Mouse (Mus musculus) embryonic stem cell, embryonic (primary cell): Measurements from ENCODE around the gene Sept9.

Experiments used
- CTCF ChIA-PET, 4 experiments: fragments of 300-600 bp in 2 of 4; fragments of 350-600 bp in 2 of 4; sonication (Branson Sonifier 250); formaldehyde crosslinking; loops; one replicate each; lab custom pipeline; 2022; ENCODE audit warnings: inconsistent platforms in 2 of 4; lab: Charles Lee
- POLR2A ChIA-PET, 4 experiments: fragments of 300-600 bp in 2 of 4; fragments of 350-600 bp in 2 of 4; sonication (Branson Sonifier 250); formaldehyde crosslinking; loops; one replicate each; lab custom pipeline; 2022; ENCODE audit warnings: antibody characterized with exemption in 4 of 4, inconsistent platforms in 1 of 4; lab: Charles Lee

The Sept9 gene

DNA sequence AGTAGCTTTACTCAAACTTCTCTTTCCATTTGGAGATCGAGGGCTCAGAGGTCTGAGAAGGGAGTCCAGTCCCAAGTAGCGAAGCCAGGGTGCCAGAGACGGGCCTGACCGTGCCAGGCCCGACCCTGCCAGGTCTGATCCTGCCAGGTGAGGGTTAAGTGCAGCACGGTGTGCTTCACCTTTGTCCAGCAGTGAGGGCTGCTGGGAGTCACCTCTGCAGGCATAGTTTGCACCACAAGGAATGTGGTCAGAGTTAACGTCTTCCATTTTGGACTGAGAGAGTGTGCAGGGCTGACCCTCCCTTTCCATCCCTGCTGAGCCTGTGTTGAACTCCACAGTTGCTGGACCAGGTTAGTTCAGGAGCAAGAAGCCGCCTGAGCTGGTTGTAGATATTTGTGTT lies 77.5 kb downstream of the Sept9 start:
- ChIA-PET POLR2A (interaction anchor here in 3 of 4 experiments (0.9 to 2.9 kb wide), 3 partner anchors 8 to 15 kb away, joined by 3 to 8 read pairs (median 3); no protein-coding TSS in a partner anchor), CTCF (interaction anchor here in 1 of 4 experiments (0.7 kb wide), 1 partner anchor 1463 kb away, joined by 3 read pairs; no protein-coding TSS in a partner anchor)

DNA sequence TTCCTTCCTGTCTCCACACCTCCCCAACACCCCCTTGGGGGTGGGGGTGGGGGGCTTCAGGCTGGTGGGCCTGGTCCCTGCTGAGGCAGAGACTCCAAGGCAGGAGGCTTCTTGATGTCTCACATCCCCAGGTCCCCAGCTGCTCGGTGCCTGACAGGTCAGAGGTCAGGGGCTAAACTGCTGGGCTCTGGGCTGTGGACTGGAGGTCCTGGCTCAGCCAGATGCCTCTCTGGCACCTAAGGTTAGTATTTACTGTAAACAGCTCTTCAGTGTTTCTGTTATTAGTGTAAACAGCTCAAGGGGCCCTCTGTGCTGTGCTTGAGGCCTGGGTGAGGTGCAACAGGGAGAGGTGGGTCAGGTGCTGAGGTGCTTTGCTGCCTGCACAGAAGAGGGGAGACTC lies 78.7 kb downstream of the Sept9 start:
- POLR2A ChIA-PET = interaction anchor here in 1 of 4 experiments (0.6 to 1.6 kb wide), 2 partner anchors 15 to 17 kb away, joined by 5 to 8 read pairs; no protein-coding TSS in a partner anchor
- CTCF ChIA-PET = interaction anchor here in 2 of 4 experiments (0.6 to 1.8 kb wide), 2 partner anchors 9 to 277 kb away, joined by 3 to 6 read pairs; no protein-coding TSS in a partner anchor

DNA sequence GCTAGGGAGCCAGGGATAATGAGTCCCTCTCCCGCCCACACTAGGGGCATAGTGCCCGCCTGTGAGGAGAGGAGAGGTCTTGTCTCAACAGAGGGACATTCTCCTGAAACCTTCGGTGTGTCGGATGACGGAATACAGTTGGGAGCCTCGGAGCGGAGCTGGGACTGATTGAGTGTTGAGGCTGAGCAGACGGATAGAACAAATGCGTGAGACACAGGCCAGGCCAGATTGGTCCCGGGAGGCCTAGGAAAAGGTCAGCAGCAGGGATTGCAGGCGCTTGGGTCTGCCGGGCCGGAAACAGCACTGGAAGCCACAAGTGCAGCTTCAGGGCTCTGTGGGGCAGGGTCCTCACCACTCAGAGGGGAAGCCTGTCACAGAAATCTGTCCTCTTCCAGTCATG lies 79.1 kb downstream of the Sept9 start:
- ChIA-PET CTCF (interaction anchor here in 1 of 4 experiments (1.8 kb wide), 1 partner anchor 10 kb away, joined by 6 read pairs; no protein-coding TSS in a partner anchor), POLR2A (interaction anchor here in 1 of 4 experiments (1.6 kb wide), 1 partner anchor 16 kb away, joined by 5 read pairs; no protein-coding TSS in a partner anchor)

DNA sequence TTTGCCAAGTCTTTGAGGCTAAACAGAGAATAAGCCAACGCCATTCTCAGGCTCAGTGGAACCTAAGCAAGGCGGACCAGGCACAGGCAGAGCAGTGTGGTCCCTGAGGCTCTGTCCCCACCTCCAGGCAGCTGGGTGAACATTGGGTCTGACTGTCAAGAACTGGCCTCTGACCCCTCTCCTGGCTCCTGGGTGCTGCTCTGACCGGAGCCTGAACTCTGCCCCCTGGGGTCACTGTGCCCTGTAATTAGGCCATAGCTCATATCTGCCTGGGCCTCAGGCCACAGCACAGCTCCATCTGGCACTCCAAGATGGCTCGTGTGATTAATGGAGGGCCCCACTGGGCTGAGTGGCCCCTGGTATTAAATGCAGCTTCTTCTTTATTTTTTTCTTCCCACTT lies 80.5 kb downstream of the Sept9 start:
- POLR2A ChIA-PET = interaction anchor here in 3 of 4 experiments (1.0 to 1.9 kb wide), 8 partner anchors 10 to 546 kb away, joined by 3 to 7 read pairs (median 4); partner anchors contain the start of genes Afmid (in 1 of the 3) and Tk1 (in 1 of the 3)
- CTCF ChIA-PET = interaction anchor here in 3 of 4 experiments (0.5 to 1.7 kb wide), 9 partner anchors 9 to 78 kb away, joined by 3 to 8 read pairs (median 3); no protein-coding TSS in a partner anchor

DNA sequence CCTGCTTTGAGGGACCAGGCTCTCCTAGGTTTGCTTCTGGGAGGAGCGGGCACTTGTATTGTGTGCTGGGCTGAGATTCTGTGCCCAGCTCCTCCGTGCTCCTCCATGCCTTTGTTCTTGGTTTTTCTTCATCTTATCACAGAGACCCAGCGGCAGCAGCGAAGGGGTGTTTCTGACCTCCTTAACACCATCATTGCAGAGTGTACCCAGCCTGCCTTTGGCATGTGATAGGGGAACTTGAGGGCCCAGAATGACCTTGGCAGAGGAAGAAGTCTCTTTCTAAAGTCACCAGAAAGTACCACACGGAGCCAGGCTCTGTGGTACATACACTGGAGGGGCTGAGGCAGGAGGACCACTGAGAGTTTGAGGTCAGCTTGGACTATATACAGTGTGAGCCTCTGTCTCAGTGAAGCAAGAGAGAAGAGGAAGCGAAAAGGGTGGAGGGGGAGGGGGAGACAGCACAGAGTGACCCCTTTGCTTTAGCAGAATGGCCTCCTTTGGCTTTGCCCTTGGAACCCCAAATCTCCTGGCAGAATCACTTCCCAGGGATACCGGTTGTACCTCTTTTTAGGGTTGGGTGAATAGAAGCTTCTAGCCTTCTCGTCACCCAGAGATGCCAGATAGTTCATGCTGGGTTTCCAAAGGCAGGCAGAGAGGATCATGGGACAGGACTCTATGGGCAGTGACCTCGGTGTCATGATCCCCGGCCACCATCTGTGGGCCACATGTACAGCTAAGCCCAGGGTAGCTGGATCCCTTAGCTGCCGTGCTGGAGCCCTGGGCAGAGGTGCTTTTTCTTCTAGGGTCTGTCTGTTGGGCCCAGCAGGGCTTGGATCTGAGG lies 83.8 kb downstream of the Sept9 start:
- ChIA-PET CTCF (interaction anchor here in 1 of 4 experiments (0.6 kb wide), 1 partner anchor 45 kb away, joined by 3 read pairs; no protein-coding TSS in a partner anchor), POLR2A (interaction anchor here in 3 of 4 experiments (0.6 to 2.6 kb wide), 6 partner anchors 7 to 475 kb away, joined by 3 to 8 read pairs (median 4); no protein-coding TSS in a partner anchor)

DNA sequence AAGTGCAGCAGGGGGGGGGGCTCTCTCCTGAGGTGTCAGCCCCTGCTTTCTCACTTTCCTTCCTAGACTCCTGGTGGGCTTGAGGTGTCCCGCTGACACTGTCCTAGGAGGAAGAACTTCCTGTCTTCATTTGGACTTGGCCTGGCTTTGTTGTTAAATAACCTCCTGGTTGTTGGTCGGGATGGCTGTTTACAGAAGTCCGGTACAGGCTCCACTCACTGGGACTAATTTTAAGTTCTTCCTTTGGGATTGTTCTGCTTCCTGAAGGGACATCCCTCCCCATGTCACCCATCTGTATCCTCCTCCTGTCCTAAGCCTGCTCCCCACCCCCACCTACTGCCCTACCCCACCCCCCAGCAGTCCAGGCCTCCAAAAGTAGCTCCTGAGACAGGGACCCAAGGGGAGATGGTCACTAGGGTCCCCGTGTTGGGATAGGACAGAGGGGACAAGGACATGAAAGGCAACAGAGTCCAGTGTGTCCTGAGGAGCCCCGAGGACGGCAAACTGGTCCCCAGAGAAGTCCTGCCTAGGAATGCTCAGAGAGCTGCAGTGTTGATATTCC lies 84.5 kb downstream of the Sept9 start:
- ChIA-PET POLR2A (interaction anchor here (0.5 to 2.6 kb wide), 12 partner anchors 8 to 476 kb away, joined by 3 to 12 read pairs (median 4); no protein-coding TSS in a partner anchor), CTCF (interaction anchor here in 2 of 4 experiments (0.5 to 1.8 kb wide), 3 partner anchors 45 to 380 kb away, joined by 3 to 9 read pairs (median 8); no protein-coding TSS in a partner anchor)

DNA sequence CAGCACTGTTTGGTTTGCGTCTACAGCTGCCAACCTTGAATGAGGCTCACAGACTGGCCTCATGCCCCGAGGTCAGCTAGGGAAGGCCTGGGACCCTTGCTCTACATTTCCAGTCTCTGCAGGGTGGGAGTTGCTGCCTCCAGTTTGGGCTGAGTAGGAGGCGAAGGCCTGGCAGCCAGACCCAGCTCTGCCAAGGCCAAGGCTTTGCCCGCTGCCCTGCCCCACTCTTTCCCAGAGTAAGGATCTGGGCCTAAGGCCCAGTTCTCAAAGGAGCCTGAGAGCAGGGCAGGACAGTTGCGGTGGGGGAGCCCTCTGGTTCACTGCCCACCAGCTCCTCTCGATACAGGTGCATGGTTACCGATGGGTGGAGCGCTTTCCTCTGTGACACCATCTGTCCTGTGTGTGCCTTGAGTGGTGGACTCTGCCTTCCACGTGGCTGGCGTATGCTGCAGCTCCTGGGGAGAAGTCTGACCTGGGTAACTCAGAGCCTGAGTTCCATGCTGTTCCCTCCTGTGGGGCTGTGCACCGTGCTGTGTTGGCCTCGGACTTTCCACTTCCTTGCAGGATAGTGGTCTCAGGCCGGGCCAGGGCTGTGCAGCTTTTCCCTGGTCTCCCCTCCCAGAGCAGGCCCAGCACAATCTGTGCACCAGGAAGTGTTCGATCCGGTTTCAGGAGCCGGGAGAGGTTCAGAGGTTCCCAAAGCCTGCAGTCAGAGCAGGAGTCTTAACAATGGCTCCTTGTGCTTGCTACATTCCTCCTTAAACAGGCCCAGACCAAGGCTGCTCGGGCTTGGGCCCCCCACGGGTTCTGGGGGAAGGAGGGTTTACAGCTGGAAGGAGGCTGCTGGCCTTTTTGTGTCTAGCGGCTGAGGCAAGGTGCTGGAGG lies 85.5 kb downstream of the Sept9 start:
- CTCF ChIA-PET = interaction anchor here in 3 of 4 experiments (0.5 to 1.9 kb wide), 8 partner anchors 19 to 379 kb away, joined by 3 to 10 read pairs (median 4); no protein-coding TSS in a partner anchor
- POLR2A ChIA-PET = interaction anchor here (0.5 to 2.6 kb wide), 25 partner anchors 9 to 378 kb away, joined by 3 to 12 read pairs (median 4); no protein-coding TSS in a partner anchor

DNA sequence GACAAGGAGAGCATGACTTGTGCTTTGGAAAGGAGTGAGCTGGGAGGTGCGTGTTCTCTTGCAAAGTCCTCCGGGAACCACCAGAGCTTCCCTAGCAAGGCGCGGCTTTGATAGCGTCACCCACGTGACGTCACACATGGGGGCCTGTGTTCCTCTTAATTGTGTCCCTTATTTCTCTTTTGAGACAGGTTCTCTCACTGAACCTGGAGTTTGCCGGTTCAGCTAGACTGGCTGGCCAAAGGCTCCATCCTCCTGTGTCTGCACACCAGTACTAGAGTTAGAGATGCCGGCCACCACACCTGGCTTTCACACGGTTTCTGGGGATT lies 86.1 kb downstream of the Sept9 start:
- ChIA-PET CTCF (interaction anchor here in 3 of 4 experiments (0.6 to 1.9 kb wide), 6 partner anchors 20 to 61 kb away, joined by 3 to 10 read pairs (median 4); no protein-coding TSS in a partner anchor), POLR2A (interaction anchor here (0.6 to 2.4 kb wide), 21 partner anchors 9 to 531 kb away, joined by 3 to 12 read pairs (median 4); no protein-coding TSS in a partner anchor)

DNA sequence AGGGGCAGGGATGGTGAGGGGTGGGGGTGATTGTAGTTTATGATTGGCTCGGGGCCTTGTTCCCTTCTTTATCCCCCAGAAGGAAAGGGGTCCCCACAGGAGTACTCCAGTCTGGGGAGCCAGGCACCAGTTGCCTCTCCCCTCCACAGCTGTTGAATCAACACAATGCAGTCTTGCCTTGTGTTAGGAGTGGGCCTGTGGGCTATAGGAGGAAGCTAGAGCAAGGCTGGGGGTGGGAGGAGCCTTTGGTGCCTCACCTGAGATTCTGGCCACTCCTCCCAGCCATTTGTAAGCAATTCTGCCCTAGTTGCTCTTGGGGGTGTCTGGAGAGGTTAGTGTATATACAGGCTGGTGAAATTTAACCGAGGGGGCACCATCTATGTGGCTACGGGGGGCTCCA lies 88.3 kb downstream of the Sept9 start:
- ChIA-PET POLR2A (interaction anchor here in 1 of 4 experiments (0.6 to 1.1 kb wide), 3 partner anchors 51 to 733 kb away, joined by 3 to 4 read pairs (median 3); no protein-coding TSS in a partner anchor), CTCF (interaction anchor here in 2 of 4 experiments (0.6 to 1.1 kb wide), 4 partner anchors 37 to 1266 kb away, joined by 3 to 5 read pairs (median 3); no protein-coding TSS in a partner anchor)

DNA sequence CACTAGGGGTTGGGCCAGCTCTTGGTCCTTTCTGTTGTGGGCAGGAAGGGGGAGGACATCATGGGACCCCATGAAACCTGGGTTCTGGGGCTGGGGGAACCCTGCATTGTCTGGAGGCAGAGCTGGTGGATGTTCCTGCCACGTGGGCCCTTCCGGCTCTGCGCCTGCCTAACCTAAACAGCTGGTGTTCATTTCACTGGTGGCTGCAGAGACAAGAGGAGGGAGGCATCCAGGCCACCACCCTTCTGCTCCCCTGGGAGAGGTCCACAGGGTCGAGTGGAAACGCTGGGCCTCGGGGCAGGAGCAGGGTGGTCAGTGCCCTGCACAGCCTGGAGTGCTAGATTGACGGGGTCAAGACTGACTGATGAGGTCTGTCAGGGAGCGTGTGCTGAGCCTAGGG lies 89.3 kb downstream of the Sept9 start:
- POLR2A ChIA-PET = interaction anchor here in 2 of 4 experiments (0.6 to 0.7 kb wide), 2 partner anchors 14 to 31 kb away, joined by 3 read pairs; no protein-coding TSS in a partner anchor
- CTCF ChIA-PET = interaction anchor here in 3 of 4 experiments (0.6 to 1.1 kb wide), 5 partner anchors 8 to 114 kb away, joined by 3 to 7 read pairs (median 5); no protein-coding TSS in a partner anchor

DNA sequence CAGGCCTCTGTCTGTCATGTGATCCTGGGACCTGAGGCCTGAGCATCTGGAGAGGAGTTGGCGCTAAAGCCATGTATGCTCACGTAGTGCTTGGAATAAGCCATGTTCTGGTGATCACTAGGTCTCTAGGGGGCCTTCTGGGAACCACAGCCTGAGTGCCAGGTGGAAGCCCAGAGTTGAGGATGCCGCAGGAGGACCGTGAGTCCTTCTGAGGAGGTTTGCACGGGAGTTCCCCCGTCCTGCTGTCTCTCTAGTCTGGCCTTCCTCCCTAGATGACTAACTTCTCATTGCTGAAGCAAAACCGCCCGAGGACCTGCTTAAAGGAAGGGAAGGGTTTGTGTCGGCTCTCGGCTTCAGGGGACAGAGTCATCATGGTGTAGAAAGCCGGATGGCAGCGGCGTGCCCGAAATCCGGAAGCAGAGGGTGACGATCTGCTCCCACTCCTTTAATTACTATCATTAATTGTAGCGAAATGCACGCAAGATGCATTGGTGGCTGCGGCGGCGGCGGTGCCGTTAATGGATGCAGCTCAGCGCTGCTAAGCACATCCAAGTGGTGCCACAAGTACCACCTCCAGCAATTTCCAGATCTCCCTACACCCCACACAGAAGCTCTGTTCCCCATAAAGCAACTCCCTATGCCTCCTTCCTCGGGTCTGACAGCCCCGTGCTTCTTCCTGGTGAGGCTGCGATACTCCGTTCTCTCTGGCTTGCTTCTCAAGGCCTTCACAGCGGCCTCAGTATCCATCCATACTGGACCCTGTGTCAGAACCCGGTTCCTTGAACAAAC lies 92.0 kb downstream of the Sept9 start:
- ChIA-PET POLR2A (interaction anchor here in 2 of 4 experiments (0.6 to 1.4 kb wide), 10 partner anchors 14 to 120 kb away, joined by 3 to 5 read pairs (median 3); no protein-coding TSS in a partner anchor), CTCF (interaction anchor here in 3 of 4 experiments (0.6 to 3.7 kb wide), 10 partner anchors 9 to 700 kb away, joined by 3 to 18 read pairs (median 6); no protein-coding TSS in a partner anchor)

DNA sequence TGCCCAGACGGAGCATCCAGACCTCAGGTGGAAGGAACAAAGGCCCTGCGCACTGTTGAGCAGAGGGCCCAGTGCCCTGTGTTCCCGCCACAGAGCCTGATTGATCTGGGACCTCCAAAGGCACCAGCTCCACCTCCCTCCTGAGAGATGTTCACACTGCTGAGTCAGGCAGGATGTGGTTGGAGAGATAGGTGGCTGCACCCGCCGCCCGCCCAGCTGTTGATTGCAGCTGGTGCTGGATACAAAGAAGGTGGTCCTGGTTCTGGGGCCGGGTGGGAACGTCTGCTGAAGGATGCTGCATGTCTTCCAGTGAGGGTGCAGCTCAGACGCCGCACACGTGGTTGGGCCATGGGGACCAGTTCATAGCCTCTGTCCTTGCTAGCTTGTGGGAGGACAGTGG lies 93.0 kb downstream of the Sept9 start:
- CTCF ChIA-PET = interaction anchor here in 3 of 4 experiments (0.8 to 3.7 kb wide), 12 partner anchors 8 to 97 kb away, joined by 3 to 15 read pairs (median 4); no protein-coding TSS in a partner anchor
- POLR2A ChIA-PET = interaction anchor here in 3 of 4 experiments (0.6 to 1.4 kb wide), 10 partner anchors 13 to 387 kb away, joined by 3 to 5 read pairs (median 3); no protein-coding TSS in a partner anchor

DNA sequence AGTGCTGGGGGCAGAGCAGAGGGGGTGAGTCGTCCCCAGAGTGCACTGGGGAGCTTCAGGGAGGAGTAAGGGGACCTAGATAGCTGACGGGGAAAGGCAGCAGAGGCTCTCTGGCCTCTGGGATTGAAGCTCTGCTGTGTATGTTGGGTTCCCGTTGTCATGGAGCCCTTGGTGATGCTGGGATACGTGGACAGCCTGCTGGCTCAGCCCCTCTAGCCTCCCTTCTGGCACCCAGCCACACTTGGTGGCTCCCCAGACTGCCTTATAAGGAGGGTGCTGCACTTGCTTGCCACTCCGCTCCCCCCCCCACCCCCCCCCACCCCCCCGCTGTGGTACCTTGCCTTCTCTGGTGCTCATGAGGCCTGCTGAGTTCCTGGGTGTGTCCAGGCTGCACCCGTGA lies 95.8 kb downstream of the Sept9 start:
- ChIA-PET CTCF (interaction anchor here in 2 of 4 experiments (0.6 to 1.0 kb wide), 3 partner anchors 18 to 96 kb away, joined by 3 to 4 read pairs (median 3); no protein-coding TSS in a partner anchor), POLR2A (interaction anchor here in 3 of 4 experiments (0.6 to 1.6 kb wide), 7 partner anchors 10 to 355 kb away, joined by 3 to 14 read pairs (median 4); no protein-coding TSS in a partner anchor)

DNA sequence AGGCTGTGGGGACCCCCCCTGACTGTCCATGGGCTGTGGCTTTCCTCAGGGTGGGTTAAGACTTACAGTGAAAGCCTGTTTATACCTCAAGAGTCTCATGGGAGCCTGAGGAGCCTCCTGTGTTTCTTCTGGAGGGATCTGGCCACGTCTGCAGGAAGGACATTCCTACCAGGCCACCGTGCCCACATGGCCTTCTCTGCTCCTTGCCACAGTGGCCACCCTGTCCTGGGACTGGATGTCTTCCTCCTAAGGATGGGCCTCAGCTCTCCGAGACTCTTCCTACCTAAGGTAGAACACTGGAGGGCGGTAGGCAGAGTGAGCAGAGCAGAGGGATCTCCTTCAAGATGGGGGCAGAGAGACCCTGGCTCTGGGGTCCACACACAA lies 96.6 kb downstream of the Sept9 start:
- POLR2A ChIA-PET = interaction anchor here in 2 of 4 experiments (0.6 to 0.8 kb wide), 4 partner anchors 67 to 105 kb away, joined by 3 read pairs; no protein-coding TSS in a partner anchor
- CTCF ChIA-PET = interaction anchor here in 3 of 4 experiments (0.6 to 2.1 kb wide), 5 partner anchors 10 to 120 kb away, joined by 3 to 15 read pairs (median 4); no protein-coding TSS in a partner anchor

DNA sequence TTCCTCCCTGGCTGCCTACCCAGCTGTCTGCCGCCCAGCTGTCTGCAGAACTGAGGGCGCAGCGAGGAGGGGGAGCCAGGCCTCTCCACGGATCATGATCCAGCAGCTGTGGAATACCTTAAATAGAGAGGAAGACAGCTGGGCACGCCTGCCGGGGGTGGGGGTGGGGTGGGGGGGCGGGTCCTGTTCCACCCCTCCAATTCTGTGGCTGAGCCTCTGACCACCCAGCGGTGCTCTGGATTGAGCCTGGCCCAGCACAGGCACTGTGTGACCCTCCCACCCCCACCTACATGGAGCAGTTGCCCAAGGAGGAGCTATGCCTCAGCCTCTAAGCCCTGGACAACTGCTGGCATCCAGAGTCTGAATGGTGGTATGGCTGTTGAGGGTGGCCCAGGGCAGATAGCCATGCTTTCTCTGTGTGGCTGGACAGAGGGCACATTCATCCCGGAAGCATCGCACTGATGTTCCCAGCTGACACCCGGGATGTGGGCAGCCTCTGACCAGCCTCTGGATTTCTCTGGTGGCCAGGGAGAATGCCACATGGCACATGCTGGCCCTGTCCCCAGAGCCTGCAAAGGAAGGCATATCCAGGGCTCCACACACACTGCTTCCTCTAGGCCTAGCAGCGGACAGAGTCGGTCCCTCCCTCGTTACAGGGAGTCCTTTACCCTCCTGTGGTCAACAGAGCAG lies 97.2 kb downstream of the Sept9 start:
- ChIA-PET POLR2A (interaction anchor here in 2 of 4 experiments (0.6 to 0.8 kb wide), 4 partner anchors 67 to 105 kb away, joined by 3 read pairs; no protein-coding TSS in a partner anchor), CTCF (interaction anchor here in 3 of 4 experiments (0.6 to 2.1 kb wide), 10 partner anchors 10 to 929 kb away, joined by 3 to 15 read pairs (median 4); no protein-coding TSS in a partner anchor)
